Mouse (Mus musculus): ENCODE data around the gene Rpl27.

GRCm38 (mm10) chr11:101472336-101472735, 30.2 kb downstream of the Rpl27 start:
- TF ChIP-seq POLR2A (IDR thresholded peaks at IDR 0.05; ENCODE audit: low read depth, low read length) (no peak), CTCF (IDR thresholded peaks at IDR 0.05; ENCODE audit: extremely low read depth, insufficient read length, insufficient replicate concordance, low read depth, low read length) (no peak)
